Mouse (Mus musculus): ENCODE results near the gene Rbks.

- TF ChIP-seq CTCF (IDR thresholded peaks at IDR 0.05; ENCODE audit: low read depth, low read length), result no peak
- no peak for TF ChIP-seq GATA1 (IDR thresholded peaks at IDR 0.05; ENCODE audit: borderline replicate concordance, low read length)
These were observed 69.6 kb downstream of the Rbks start for GRCm38 (mm10) chr5:31627562-31628526.

All from G1E (cell line).